Mouse (Mus musculus) 3T3-L1 (cell line): ENCODE results near the gene Stambp.
A peak's percentile ranks its signal among the peaks of the same experiment; 100 is the strongest.

Source experiments
- DNase-seq: peaks from one replicate; pipeline ENCODE4 v3.0.0-alpha.2; 2015; ENCODE audit warnings: low read depth, low spot score

Stambp gene

GRCm38 (mm10) chr6:83568901-83569862 is 3.3 kb downstream of the Stambp start:
- peak; percentile 17 for DNase-seq

- no peak for DNase-seq
Observed at GRCm38 (mm10) chr6:83555972-83556371, 16.6 kb downstream of the Stambp start.

DNA sequence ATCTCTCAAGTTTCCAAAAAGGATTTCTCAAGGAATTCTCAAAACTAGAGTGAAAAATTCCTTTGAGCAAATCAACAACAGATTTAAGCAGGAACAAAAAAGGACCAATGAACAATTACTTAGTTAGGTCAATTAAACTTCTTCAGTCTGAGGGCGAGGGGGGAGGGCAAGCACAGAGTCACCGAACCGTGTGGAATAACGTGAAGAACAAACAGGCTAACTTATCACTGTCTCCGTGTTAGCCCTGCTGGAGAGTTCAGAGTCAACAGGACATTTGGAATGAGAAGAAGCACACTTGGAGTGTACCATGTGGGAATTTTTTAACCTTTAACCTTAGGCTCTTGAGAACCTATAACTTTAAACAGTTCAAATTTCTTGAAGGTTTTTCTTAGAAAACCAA is 24.2 kb downstream of the Stambp start:
- DNase-seq, result no peak

- DNase-seq, result no peak
Observed at GRCm38 (mm10) chr6:83545778-83546177, 26.8 kb downstream of the Stambp start.

DNA sequence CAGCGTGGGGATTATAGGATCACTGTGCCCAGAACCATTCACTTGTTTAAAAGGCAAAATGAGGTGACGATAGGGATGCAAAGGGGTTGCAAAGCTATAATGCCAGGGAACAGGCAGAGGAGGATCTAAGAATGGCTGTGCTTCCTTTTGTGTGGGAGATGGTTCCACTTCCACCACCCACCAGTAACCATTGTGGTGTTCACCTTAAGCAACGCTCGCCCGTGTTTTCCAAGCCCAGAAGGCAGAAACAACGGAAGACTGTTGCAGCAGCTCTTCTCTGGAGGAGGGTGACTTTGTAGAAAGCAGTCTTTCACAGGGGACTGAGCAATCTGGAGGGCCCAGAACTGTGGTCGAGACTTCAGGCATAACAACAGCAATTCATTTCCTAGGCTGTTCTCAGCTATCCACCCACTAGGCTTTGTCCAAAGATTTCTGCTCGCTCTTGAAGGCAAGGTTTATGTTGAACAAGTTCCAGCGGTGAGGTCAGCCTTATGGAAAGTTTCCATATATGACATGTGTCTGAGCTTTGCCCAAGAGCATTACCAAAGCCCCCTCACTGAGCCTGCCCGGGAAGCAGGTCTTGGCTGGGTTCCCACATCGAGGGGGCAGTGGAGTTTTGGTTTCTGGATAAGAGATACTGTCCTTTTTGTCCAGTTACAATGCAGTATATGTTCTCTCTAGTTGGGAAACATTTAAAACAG is 30.6 kb downstream of the Stambp start:
- peak; percentile 70 for DNase-seq

- DNase-seq, result no peak
Observed at GRCm38 (mm10) chr6:83540017-83540416, 32.5 kb downstream of the Stambp start.

- DNase-seq, result no peak
Observed at GRCm38 (mm10) chr6:83536795-83537059, 35.8 kb downstream of the Stambp start.

- DNase-seq, result no peak
Observed at GRCm38 (mm10) chr6:83536028-83536794, 36.3 kb downstream of the Stambp start, which contains the start of gene Actg2. Gene Actg2 (minus strand): TSS chr6:83536265.

- no peak for DNase-seq
Observed at GRCm38 (mm10) chr6:83532608-83533007, 39.9 kb downstream of the Stambp start.

- no peak for DNase-seq
Observed at GRCm38 (mm10) chr6:83523194-83523593, 49.3 kb downstream of the Stambp start.

GRCm38 (mm10) chr6:83521784-83522183 is 50.7 kb downstream of the Stambp start:
- no peak for DNase-seq

DNA sequence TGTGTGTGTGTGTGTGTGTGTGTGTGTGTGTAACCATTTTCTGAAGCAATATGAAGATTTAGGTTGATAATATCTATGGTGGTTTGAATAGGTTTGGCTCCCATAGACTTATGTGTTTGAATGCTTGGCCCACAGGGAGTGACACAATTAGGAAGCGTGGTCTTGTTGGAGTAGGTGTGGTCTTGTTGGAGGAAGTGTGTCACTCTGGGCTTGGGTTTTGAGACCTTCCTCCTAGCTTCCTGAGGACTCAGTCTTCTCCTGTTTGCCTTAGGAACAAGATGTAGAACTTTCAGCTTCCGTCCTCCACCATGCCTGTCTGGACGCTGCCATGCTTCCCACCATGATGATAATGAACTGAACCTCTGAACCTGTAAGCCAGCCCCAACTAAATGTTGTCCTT is 53.9 kb downstream of the Stambp start:
- DNase-seq, result no peak

GRCm38 (mm10) chr6:83515172-83515571 is 57.4 kb downstream of the Stambp start:
- no peak for DNase-seq

DNA sequence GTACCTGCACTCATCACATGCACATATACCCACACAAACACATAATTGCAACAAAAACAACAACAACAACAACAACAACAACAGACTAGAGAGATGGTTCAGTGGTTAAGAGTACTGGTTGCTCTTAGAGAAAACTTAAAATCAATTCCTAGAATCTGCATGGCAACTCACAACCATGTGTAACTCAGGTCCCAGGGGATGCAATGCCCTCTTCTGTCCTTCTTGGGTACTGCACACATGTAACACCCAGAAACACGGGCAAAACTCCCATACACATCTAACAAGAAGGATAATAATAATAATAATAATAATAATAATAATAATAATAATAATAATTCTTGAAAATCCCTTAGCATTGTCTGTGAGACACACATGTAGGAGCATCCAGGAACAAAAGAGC is 60.0 kb downstream of the Stambp start:
- DNase-seq, result peak; percentile 88

DNA sequence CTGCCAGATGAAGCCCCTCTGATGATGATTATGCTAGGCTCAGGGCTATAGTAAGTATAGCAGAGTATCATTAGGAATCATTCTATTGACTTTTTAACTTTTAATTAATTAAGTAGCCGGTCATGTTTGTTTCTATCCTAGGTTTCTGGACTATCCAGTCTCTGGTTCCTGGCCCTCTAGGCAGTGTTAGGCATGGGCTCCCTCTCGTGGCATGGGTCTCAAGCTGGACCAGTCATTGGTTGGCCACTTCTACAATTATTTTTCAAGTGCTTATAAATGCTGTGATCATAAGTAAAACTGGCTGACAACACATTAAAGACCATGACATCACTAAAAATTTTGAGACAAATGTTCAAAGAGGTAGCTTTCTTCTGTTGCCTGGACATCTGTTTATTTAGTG is 62.3 kb downstream of the Stambp start:
- peak; percentile 69 for DNase-seq

GRCm38 (mm10) chr6:83509442-83509841 is 63.1 kb downstream of the Stambp start:
- DNase-seq, result peak; percentile 85

GRCm38 (mm10) chr6:83507168-83507546 is 65.4 kb downstream of the Stambp start:
- DNase-seq, result no peak

DNA sequence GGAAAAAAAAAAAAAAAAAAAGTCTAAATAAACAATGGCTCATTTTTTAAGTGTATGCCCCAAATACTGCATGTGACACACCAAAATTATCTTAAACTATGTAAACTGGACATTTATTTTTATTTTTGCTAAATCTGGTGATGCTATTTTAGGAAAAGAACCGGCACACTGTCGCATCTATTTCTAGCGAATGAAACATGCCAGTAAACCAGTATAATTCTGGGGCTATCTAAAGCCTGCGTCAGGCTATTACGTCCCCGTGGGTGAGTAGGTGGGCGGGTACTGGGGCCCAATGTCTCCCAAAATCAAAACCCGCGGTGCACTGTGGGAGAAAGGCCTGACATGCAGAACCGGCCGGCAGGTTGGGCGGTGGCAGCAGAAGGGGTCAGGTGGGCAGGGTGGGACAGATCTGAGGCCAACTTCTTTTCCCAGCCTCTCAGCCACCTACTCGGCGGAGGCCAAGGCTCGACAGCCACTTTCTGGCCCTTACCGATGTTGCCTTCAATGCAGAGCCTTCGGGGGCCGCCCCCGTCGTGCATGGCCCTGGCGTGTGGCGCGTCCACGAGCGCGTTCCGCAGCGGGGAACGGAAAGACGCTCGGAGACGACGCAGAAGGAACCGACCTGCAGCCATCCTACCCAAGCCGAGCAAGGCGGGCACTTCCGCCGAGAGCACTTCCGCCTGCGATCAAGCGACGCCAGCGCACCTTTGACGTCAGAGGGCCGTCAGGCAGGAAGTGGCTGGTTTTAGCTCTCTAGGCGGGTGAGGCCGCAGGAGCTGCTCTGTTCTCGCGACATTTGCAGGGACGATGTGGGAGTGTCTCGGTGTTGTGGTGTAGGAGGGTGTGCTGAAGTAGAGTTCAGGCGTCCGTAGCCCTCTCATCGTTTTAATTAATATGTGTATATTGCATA is 66.0 kb downstream of the Stambp start, which contains the start of gene Dguok:
TSS of gene Dguok (minus strand) at position 712 of the 910 bp plus-strand sequence.
- peak; percentile 100 for DNase-seq

DNA sequence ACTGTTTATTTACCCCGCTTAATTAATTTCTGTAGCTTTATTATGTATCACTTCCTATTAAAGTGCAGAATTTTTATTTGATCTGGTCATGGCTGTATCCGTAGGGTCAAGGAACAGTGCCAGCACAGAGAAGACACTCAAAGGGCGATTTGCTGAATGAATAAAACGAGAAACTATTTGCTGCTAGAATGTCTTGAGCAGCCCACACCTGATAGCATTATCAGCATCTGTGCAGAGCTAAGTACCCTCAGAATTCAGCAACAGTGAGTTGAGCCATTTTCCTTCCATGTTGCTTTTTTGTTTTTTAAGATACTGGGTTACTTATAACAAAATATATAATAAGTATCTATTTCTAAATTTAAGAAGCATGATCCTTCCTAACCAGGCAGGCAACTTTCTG is 67.0 kb downstream of the Stambp start:
- no peak for DNase-seq

GRCm38 (mm10) chr6:83503361-83503760 is 69.2 kb downstream of the Stambp start:
- no peak for DNase-seq

DNA sequence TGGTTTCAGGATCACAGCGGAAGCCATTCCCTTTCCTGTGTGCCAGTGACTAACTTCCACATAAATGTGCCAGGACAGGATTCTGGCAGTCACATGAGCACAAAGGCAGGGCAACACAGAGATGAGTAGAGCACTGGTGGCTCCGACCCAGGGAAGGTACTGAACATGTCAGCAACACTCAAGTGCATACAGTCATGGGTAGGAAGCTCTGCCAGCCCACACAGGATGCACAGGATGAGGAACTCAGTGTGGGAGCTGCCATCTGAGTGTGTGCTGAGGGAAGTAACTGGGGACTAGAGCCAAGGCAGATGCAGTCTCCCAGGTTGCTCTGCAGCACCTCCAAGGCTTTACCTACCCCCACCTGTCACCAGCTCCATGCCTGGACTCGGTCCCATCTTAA is 69.9 kb downstream of the Stambp start:
- DNase-seq, result no peak
